Mouse (Mus musculus) midbrain, embryonic 16.5 days (tissue): ENCODE results near the gene Klc1. TPM values are rescaled to one million over a fixed set of nuclear protein-coding genes. Genes with fewer than 3 reads are reported as not detected.

Experiments used
- polyA plus RNA-seq: library from polyadenylated mRNA; unstranded; fragments of >200 nt; fragmentation: Nextera tagmentation; extraction: Ambion mirVana; gene quantifications from 2 replicates; pipeline ENCODE4 v1.2.1, GENCODE M21; 2015

The Klc1 gene
- polyA plus RNA-seq, 1 experiment from 2014 or later: 665 TPM

Other genes starting within 250 kb of the Klc1 start
- gene Eif5, start 220.8 kb upstream of the Klc1 start, polyA plus RNA-seq: 502 and 561 TPM in 2 replicates
- 39.9 and 45.5 TPM in 2 replicates for gene Mark3, start 184.3 kb upstream of the Klc1 start, polyA plus RNA-seq
- 1,397 and 1,482 TPM in 2 replicates for gene Ckb, start 86.5 kb upstream of the Klc1 start, polyA plus RNA-seq
- gene Trmt61a, start 80.7 kb upstream of the Klc1 start, polyA plus RNA-seq: 9.8 and 10.4 TPM in 2 replicates
- 70.4 and 71.8 TPM in 2 replicates for gene Bag5, start 45.6 kb upstream of the Klc1 start, polyA plus RNA-seq
- gene Apopt1, start 45.6 kb upstream of the Klc1 start, polyA plus RNA-seq: 52.3 and 56.8 TPM in 2 replicates
- 2.0 and 2.1 TPM in 2 replicates for gene Xrcc3, start 55.0 kb downstream of the Klc1 start, polyA plus RNA-seq
- gene Zfyve21, start 55.3 kb downstream of the Klc1 start, polyA plus RNA-seq: 32.1 and 35.1 TPM in 2 replicates
- gene Ppp1r13b, start 149.3 kb downstream of the Klc1 start, polyA plus RNA-seq: 37.9 and 42.9 TPM in 2 replicates
- gene Atp5mpl, start 208.1 kb downstream of the Klc1 start, polyA plus RNA-seq: 624 and 659 TPM in 2 replicates
- 0.29 and 0.39 TPM in 2 replicates for gene Tdrd9, start 212.7 kb downstream of the Klc1 start, polyA plus RNA-seq
- gene Rd3l, start 222.5 kb downstream of the Klc1 start, polyA plus RNA-seq: not detected in 2 replicates